Mouse (Mus musculus) CH12.LX (cell line): ENCODE data around the gene Jtb. TPM values are rescaled to one million over a fixed set of nuclear protein-coding genes. Genes with fewer than 3 reads are reported as not detected.

Experiments used
- DNase-seq: peaks from one replicate; pipeline ENCODE4 v3.0.0-alpha.2; 2013; ENCODE audit errors: extremely low read depth
- H3K27ac ChIP-seq: 2 replicates; pipeline ENCODE4 v1.5.1; 2012; ENCODE audit warnings: low read depth, mild to moderate bottlenecking, control low read depth, moderate library complexity; ENCODE audit not compliant: insufficient read depth
- H3K27me3 ChIP-seq: replicated peaks from 2 replicates; pipeline ENCODE3; 2012; ENCODE audit warnings: inconsistent platforms
- H3K36me3 ChIP-seq, 2 experiments: replicated peaks in 1 of 2; 2 replicates each; pipeline versions ENCODE3 to v1.6.1; 2012; ENCODE audit warnings: inconsistent platforms in 1 of 2, low read length in 1 of 2, mild to moderate bottlenecking in 1 of 2, mixed read lengths in 1 of 2, moderate library complexity in 1 of 2; ENCODE audit not compliant: control insufficient read depth in 1 of 2, insufficient read depth in 1 of 2
- H3K4me1 ChIP-seq, 2 experiments: 2 replicates each; pipeline ENCODE4 v1.6.1; 2012; ENCODE audit warnings: inconsistent platforms in 1 of 2, moderate library complexity in 1 of 2; ENCODE audit not compliant: insufficient read depth in 2 of 2, control insufficient read depth in 1 of 2
- H3K4me2 ChIP-seq: 2 replicates; pipeline ENCODE4 v1.6.1; 2012; ENCODE audit warnings: low read depth, mild to moderate bottlenecking, control low read depth; ENCODE audit not compliant: poor library complexity, insufficient read depth, severe bottlenecking
- H3K4me3 ChIP-seq, 3 experiments: fragments of 150-350 bp in 1 of 3; sonication (generic) in 1 of 3; replicated peaks in 1 of 3; 2 replicates each; pipeline versions ENCODE3 to v1.5.1; 2011 to 2012; ENCODE audit warnings: low read depth in 2 of 3, low read length in 2 of 3, mild to moderate bottlenecking in 2 of 3, moderate library complexity in 2 of 3, control low read depth in 1 of 3, improper control_type of control experiment in 1 of 3, inconsistent platforms in 1 of 3, mixed read lengths in 1 of 3; ENCODE audit not compliant: poor library complexity in 1 of 3
- H3K79me2 ChIP-seq: replicated peaks from 2 replicates; pipeline ENCODE4 v1.6.1; 2012; ENCODE audit warnings: mild to moderate bottlenecking, moderate library complexity; ENCODE audit not compliant: control insufficient read depth, poor library complexity, insufficient read depth, severe bottlenecking; ENCODE audit errors: extremely low read depth
- H3K9ac ChIP-seq: 2 replicates; pipeline ENCODE4 v1.6.1; 2012; ENCODE audit warnings: low read depth, mild to moderate bottlenecking, control low read depth, moderate library complexity; ENCODE audit not compliant: insufficient read depth
- H3K9me3 ChIP-seq: replicated peaks from 2 replicates; pipeline ENCODE3; 2012; ENCODE audit warnings: low read length, inconsistent platforms, mixed read lengths
- BHLHE40 ChIP-seq: IDR thresholded peaks from 2 replicates; pipeline ENCODE4 v1.6.1; 2011; ENCODE audit warnings: mild to moderate bottlenecking, low read depth, low read length, improper control_type of control experiment
- CHD1 ChIP-seq: IDR thresholded peaks from 2 replicates; pipeline ENCODE4 v1.6.1; 2012; ENCODE audit warnings: low read depth, low read length, improper control_type of control experiment, inconsistent platforms
- CHD2 ChIP-seq: IDR thresholded peaks from 2 replicates; pipeline ENCODE4 v1.6.1; 2011; ENCODE audit warnings: low read length, improper control_type of control experiment
- CTCF ChIP-seq, 2 experiments: IDR thresholded peaks in 1 of 2; conservative IDR thresholded peaks in 1 of 2; 2 replicates each; pipeline ENCODE4 v1.5.1; 2011 to 2012; ENCODE audit warnings: low read depth in 2 of 2, low read length in 2 of 2, improper control_type of control experiment in 1 of 2, inconsistent platforms in 1 of 2, mild to moderate bottlenecking in 1 of 2, moderate library complexity in 1 of 2
- E2F4 ChIP-seq: IDR thresholded peaks from 2 replicates; pipeline ENCODE4 v1.6.1; 2011; ENCODE audit warnings: low read depth, low read length, improper control_type of control experiment; ENCODE audit not compliant: insufficient replicate concordance
- EP300 ChIP-seq: IDR thresholded peaks from 2 replicates; pipeline ENCODE4 v1.6.1; 2011; ENCODE audit warnings: low read length, improper control_type of control experiment
- IRF4 ChIP-seq: IDR thresholded peaks from 2 replicates; pipeline ENCODE4 v1.6.1; 2014; ENCODE audit warnings: low read depth, mild to moderate bottlenecking, inconsistent platforms, low read length, improper control_type of control experiment
- JUN ChIP-seq: IDR thresholded peaks from 2 replicates; pipeline ENCODE4 v1.6.1; 2011; ENCODE audit warnings: low read depth, mild to moderate bottlenecking, low read length, improper control_type of control experiment, moderate library complexity; ENCODE audit not compliant: insufficient read depth
- MAX ChIP-seq: IDR thresholded peaks from 2 replicates; pipeline ENCODE4 v1.6.1; 2011; ENCODE audit warnings: low read length, improper control_type of control experiment
- MAZ ChIP-seq: IDR thresholded peaks from 2 replicates; pipeline ENCODE4 v1.6.1; 2012; ENCODE audit warnings: low read depth, mild to moderate bottlenecking, inconsistent platforms, low read length, improper control_type of control experiment, moderate library complexity
- MEF2A ChIP-seq: IDR thresholded peaks from 2 replicates; pipeline ENCODE4 v1.6.1; 2014; ENCODE audit warnings: low read depth, mild to moderate bottlenecking, inconsistent platforms, low read length, improper control_type of control experiment, borderline replicate concordance
- MXI1 ChIP-seq: IDR thresholded peaks from 2 replicates; pipeline ENCODE4 v1.6.1; 2011; ENCODE audit warnings: mild to moderate bottlenecking, low read depth, low read length, improper control_type of control experiment
- MYC ChIP-seq: IDR thresholded peaks from 2 replicates; pipeline ENCODE4 v1.6.1; 2011; ENCODE audit warnings: low read depth, mild to moderate bottlenecking, improper control_type of control experiment, low read length
- NRF1 ChIP-seq: IDR thresholded peaks from 2 replicates; pipeline ENCODE4 v1.6.1; 2014; ENCODE audit warnings: low read depth, mild to moderate bottlenecking, inconsistent platforms, low read length, improper control_type of control experiment, moderate library complexity
- PAX5 ChIP-seq: IDR thresholded peaks from 2 replicates; pipeline ENCODE4 v1.6.1; 2012; ENCODE audit warnings: low read length, inconsistent platforms, mixed read lengths
- POLR2A ChIP-seq: IDR thresholded peaks from 2 replicates; pipeline ENCODE4 v1.6.1; 2011; ENCODE audit warnings: low read depth, mild to moderate bottlenecking, improper control_type of control experiment, low read length
- POLR2AphosphoS2 ChIP-seq: IDR thresholded peaks from 2 replicates; pipeline ENCODE4 v1.6.1; 2011; ENCODE audit warnings: low read depth, low read length, improper control_type of control experiment
- RAD21 ChIP-seq: IDR thresholded peaks from 2 replicates; pipeline ENCODE4 v1.6.1; 2011; ENCODE audit warnings: low read depth, mild to moderate bottlenecking, low read length, improper control_type of control experiment, moderate library complexity
- RCOR1 ChIP-seq: conservative IDR thresholded peaks from 2 replicates; pipeline ENCODE4 v1.6.1; 2012; ENCODE audit warnings: low read depth, mild to moderate bottlenecking, inconsistent platforms, low read length, improper control_type of control experiment
- SIN3A ChIP-seq: IDR thresholded peaks from 2 replicates; pipeline ENCODE4 v1.6.1; 2012; ENCODE audit warnings: low read length, improper control_type of control experiment, inconsistent platforms
- SMC3 ChIP-seq: IDR thresholded peaks from 2 replicates; pipeline ENCODE4 v1.6.1; 2011; ENCODE audit warnings: low read depth, low read length, improper control_type of control experiment
- TBP ChIP-seq: conservative IDR thresholded peaks from 2 replicates; pipeline ENCODE4 v1.6.1; 2011; ENCODE audit warnings: low read depth, low read length, improper control_type of control experiment
- UBTF ChIP-seq: IDR thresholded peaks from 2 replicates; pipeline ENCODE4 v1.6.1; 2012; ENCODE audit warnings: low read depth, mild to moderate bottlenecking, inconsistent platforms, low read length, improper control_type of control experiment, moderate library complexity
- USF1 ChIP-seq: IDR thresholded peaks from 2 replicates; pipeline ENCODE4 v1.6.1; 2014; ENCODE audit warnings: low read depth, mild to moderate bottlenecking, inconsistent platforms, low read length, improper control_type of control experiment
- ZC3H11A ChIP-seq: IDR thresholded peaks from 2 replicates; pipeline ENCODE4 v1.6.1; 2012; ENCODE audit warnings: low read depth, mild to moderate bottlenecking, inconsistent platforms, low read length, improper control_type of control experiment
- ZKSCAN1 ChIP-seq: IDR thresholded peaks from 2 replicates; pipeline ENCODE4 v1.6.1; 2012; ENCODE audit warnings: low read depth, inconsistent platforms, low read length, improper control_type of control experiment, borderline replicate concordance
- ZMIZ1 ChIP-seq: IDR thresholded peaks from 2 replicates; pipeline ENCODE4 v1.6.1; 2012; ENCODE audit warnings: low read depth, mild to moderate bottlenecking, inconsistent platforms, low read length, improper control_type of control experiment
- dilution Hi-C: fragments of 300-500 bp; cut with MboI; formaldehyde crosslinking; loops from 2 replicates; pipeline ENCODE4 v1.14.3; 2020; ENCODE audit warnings: low sequenced_read_pairs; ENCODE audit not compliant: extremely low pct_unique_long_range_greater_than_20kb, extremely low pct_ligation_motif_present
- in situ Hi-C: fragments of 300-500 bp; cut with MboI; formaldehyde crosslinking; loops from 3 replicates; pipeline ENCODE4 v1.14.3; 2019; ENCODE audit warnings: low sequenced_read_pairs, low pct_ligation_motif_present, low pct_unique_long_range_greater_than_20kb, mixed read lengths
- polyA plus RNA-seq: library from polyadenylated mRNA; unstranded; fragments of >175 nt; gene quantifications from 2 replicates; pipeline ENCODE4 v1.2.1, GENCODE M21; 2012; ENCODE audit warnings: low read depth; ENCODE audit not compliant: insufficient read length
- total RNA-seq, 2 experiments: library from RNA; depleted of rRNA; stranded (reverse); fragments of 300-350 nt in 1 of 2; fragments of >200 nt in 1 of 2; gene quantifications; 2 replicates each; pipeline ENCODE4 v1.2.3; 2012 to 2014

Jtb gene
- total and polyA plus RNA-seq, 3 experiments = 50.8 to 73.6 (median 54.2) TPM

GRCm38 (mm10) chr3:90183581-90183980 is 47.8 kb upstream of the Jtb start:
- Histone ChIP-seq H3K4me2 (no peak overlapping the region), H3K9me3 (no peaks in the 10 kb centered on the region), H3K9ac (no peak overlapping the region), H3K4me1 (peaks cover 0 to 7% of the 10 kb centered on the region in 2 experiments; a peak in 2 of 4 replicates), H3K36me3 (no peaks in the 10 kb centered on the region), H3K79me2 (no peaks in the 10 kb centered on the region), H3K27ac (no peak overlapping the region), H3K27me3 (no peaks in the 10 kb centered on the region), H3K4me3 (no peak overlapping the region)
- in situ Hi-C loops = no loop called here
- TF ChIP-seq RCOR1 (no peak), IRF4 (no peak), CHD1 (no peak), PAX5 (no peak), BHLHE40 (no peak), MXI1 (no peak), SMC3 (no peak), JUN (no peak), NRF1 (no peak), MEF2A (no peak), CHD2 (no peak), E2F4 (no peak), ZC3H11A (no peak)
- dilution Hi-C loops = no loop called here
- DNase-seq = no peak

DNA sequence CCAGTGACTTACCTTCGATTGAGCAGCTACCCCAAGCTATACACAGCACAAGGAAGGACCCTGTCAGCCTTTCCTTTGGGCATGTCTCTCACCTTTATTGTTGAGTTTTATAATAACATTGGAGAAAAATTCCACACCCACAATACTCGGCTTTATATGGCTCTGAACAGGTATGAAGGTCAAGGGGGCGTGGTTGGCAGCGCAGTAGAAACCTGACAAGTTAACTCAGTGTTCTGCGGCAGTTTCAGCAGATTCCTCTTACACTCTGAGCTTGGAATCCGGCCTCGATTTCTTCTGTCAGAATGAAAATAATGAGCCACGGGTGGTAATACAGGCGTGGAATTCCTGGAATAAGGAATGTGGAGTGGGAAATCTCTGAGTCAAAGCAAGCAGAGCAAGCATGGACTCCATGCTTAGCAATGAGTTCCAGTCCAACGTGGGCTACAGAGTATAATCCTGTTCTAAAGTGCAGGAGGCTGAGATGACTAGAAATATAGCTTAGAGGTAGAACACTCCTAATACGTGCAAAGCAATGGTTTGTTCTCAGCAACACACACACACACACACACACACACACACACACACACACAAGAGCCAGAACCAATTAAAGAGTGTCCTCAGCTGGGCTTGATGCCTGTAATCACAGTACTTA is 40.4 kb upstream of the Jtb start:
- no peaks in the 10 kb centered on the region for H3K9me3 ChIP-seq
- TF ChIP-seq EP300 (no peak), MEF2A (no peak), POLR2A (no peak), MYC (no peak), MAX (no peak), NRF1 (no peak), RCOR1 (no peak), RAD21 (no peak), USF1 (no peak), POLR2AphosphoS2 (no peak), TBP (no peak), MAZ (no peak), MXI1 (no peak), ZMIZ1 (no peak), SIN3A (no peak), JUN (no peak), UBTF (no peak), ZKSCAN1 (no peak), CTCF (conservative IDR thresholded peaks at IDR 0.05 in 1 of 2, IDR thresholded peaks at IDR 0.05 in 1 of 2; ENCODE audit: low read depth in 2 of 2, low read length in 2 of 2) (no peak)

More for the DNA sequence above, 40.4 kb upstream of the Jtb start:
- no peaks in the 10 kb centered on the region for H3K79me2 ChIP-seq
- DNase-seq = no peak
- no peak overlapping the region for H3K27ac ChIP-seq
- no peak overlapping the region for H3K4me3 ChIP-seq
- H3K9ac ChIP-seq = no peak overlapping the region
- in situ Hi-C loops = no loop called here
- peaks cover 0 to 16% of the 10 kb centered on the region in 2 experiments; a peak in 2 of 4 replicates for H3K4me1 ChIP-seq
- H3K4me2 ChIP-seq = no peak overlapping the region
- dilution Hi-C loops = no loop called here
- H3K27me3 ChIP-seq = no peaks in the 10 kb centered on the region
- H3K36me3 ChIP-seq = no peaks in the 10 kb centered on the region
